Mouse (Mus musculus): ENCODE measurements around the gene Hsd17b7.

GRCm38 (mm10) chr1:169909659-169910058 is 59.4 kb downstream of the Hsd17b7 start:
- TF ChIP-seq USF1 (IDR thresholded peaks at IDR 0.05; ENCODE audit: low read depth), result no peak
- no peak for TF ChIP-seq MYOG (IDR thresholded peaks at IDR 0.05; ENCODE audit: control insufficient read depth in 1 of 3, insufficient read depth in 1 of 3, insufficient read length in 2 of 3, low read depth in 2 of 3)
- TF ChIP-seq POLR2A (IDR thresholded peaks at IDR 0.05; ENCODE audit: insufficient read length, low read depth), result no peak
- TF ChIP-seq TCF12 (IDR thresholded peaks at IDR 0.05; ENCODE audit: insufficient read depth, poor library complexity, severe bottlenecking), result no peak
- TF ChIP-seq MAX (IDR thresholded peaks at IDR 0.05; ENCODE audit: low read depth), result no peak
- no peak for TF ChIP-seq MYOD1 (IDR thresholded peaks at IDR 0.05; ENCODE audit: control insufficient read depth in 1 of 3, insufficient read length in 2 of 3, low read depth in 2 of 3)
